ENCODE assay signal across 9 mouse cellular contexts in the genomic region with DNA sequence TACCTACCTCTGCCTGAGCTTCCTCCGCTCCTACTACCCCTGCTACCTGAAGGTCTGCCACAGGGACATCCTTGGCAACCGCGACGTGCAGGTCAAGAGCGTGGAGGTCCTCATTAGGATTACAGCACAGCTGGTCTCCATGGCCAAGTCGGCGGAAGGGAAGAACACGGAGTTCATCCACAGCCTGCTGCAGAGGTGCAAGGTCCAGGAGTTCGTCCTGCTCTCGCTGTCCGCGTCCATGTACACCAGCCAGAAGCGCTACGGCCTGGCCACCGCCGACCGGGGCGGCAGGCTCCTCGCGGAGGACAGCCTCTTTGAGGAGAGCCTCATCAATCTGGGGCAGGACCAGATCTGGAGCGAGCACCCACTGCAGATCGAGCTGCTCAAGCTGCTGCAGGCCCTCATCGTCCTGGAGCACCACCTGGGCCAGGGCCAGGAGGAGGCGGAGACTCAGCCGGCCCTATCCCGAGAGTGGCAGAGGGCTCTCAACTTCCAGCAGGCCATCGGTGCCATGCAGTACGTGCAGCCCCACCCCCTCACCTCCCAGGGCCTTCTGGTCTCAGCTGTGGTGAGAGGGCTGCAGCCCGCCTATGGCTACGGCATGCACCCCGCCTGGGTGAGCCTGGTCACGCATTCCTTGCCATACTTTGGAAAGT. TPM values are rescaled to one million over a fixed set of nuclear protein-coding genes. Genes with fewer than 3 reads are reported as not detected.
DNase-seq lines count a peak whose midpoint lies in the region; ATAC-seq and TF ChIP-seq lines count a peak whose summit lies in the region.
"Had no signal": no experiment of that assay in that cellular context is flagged by ENCODE, and none has a peak within 500 bp of the region (broad histone marks: within the 10 kb centered on the region; RNA-seq: fewer than 3 reads in every experiment).

No protein-coding gene starts in this region.

- 76% methylated on average over 32 of the region's 32 CpGs for WGBS in liver, embryonic 14.5 days (ENCODE audit: insufficient replicate concordance)
- 65% methylated on average over 32 of the region's 32 CpGs for WGBS in liver, embryonic 11.5 days
- WGBS in forebrain, embryonic 12.5 days = 69% methylated on average over 32 of the region's 32 CpGs

- ATAC-seq in liver, embryonic 14.5 days (ENCODE audit: insufficient read depth) = no peak
- ATAC-seq in liver, embryonic 11.5 days (replicated peaks; ENCODE audit: low FRiP score) = no peak
- no peak for ATAC-seq in forebrain, embryonic 12.5 days (ENCODE audit: low FRiP score)

- H3K4me3 ChIP-seq in liver, embryonic 14.5 days (ENCODE audit: insufficient read depth in 1 of 2, low read depth in 2 of 2, low read length in 2 of 2) = no peak overlapping the region
- no peak overlapping the region for H3K4me3 ChIP-seq in liver, embryonic 11.5 days (ENCODE audit: low read depth, low read length)
- no peak overlapping the region for H3K4me3 ChIP-seq in forebrain, embryonic 12.5 days (replicated peaks)

- DNase-seq in cerebellum, adult 9-11 months = peak; percentile 36
- DNase-seq in cerebellum, adult 11 months = no peak
- DNase-seq in liver, embryonic 14.5 days (ENCODE audit: low read depth in 3 of 3, low spot score in 3 of 3) = no peak
- no peak for DNase-seq in liver, embryonic 11.5 days (ENCODE audit: low spot score)
- DNase-seq in kidney, postnatal 10 days = peak; percentile 63
- DNase-seq in lung, postnatal 4 days = peak; percentile 68 to 82
- DNase-seq in urinary bladder, postnatal 14 days (ENCODE audit: low spot score) = no peak
- DNase-seq: thymus, postnatal 4 days had no signal

- no peak overlapping the region for H3K4me2 ChIP-seq in liver, embryonic 14.5 days (ENCODE audit: low read depth)
- H3K4me2 ChIP-seq in liver, embryonic 11.5 days = no peak overlapping the region
- no peak overlapping the region for H3K4me2 ChIP-seq in forebrain, embryonic 12.5 days

- no peak overlapping the region for H3K27ac ChIP-seq in liver, embryonic 14.5 days
- H3K27ac ChIP-seq in liver, embryonic 11.5 days (ENCODE audit: low read depth, low read length) = no peak overlapping the region
- no peak overlapping the region for H3K27ac ChIP-seq in forebrain, embryonic 12.5 days

- no peaks in the 10 kb centered on the region for H3K9me3 ChIP-seq in liver, embryonic 14.5 days (ENCODE audit: control insufficient read depth, low read length)
- no peaks in the 10 kb centered on the region for H3K9me3 ChIP-seq in liver, embryonic 11.5 days (ENCODE audit: control insufficient read depth, low read length)
- no peaks in the 10 kb centered on the region for H3K9me3 ChIP-seq in forebrain, embryonic 12.5 days

- peaks cover 14 to 16% of the 10 kb centered on the region in 2 experiments for H3K4me1 ChIP-seq in liver, embryonic 14.5 days (replicated peaks; ENCODE audit: control insufficient read depth in 2 of 2, insufficient read depth in 2 of 2, low read length in 1 of 2)
- peaks cover 7% of the 10 kb centered on the region for H3K4me1 ChIP-seq in liver, embryonic 11.5 days (replicated peaks; ENCODE audit: control insufficient read depth, insufficient read depth, low read length)
- H3K4me1 ChIP-seq in forebrain, embryonic 12.5 days = peaks cover 4% of the 10 kb centered on the region; the same call in 1 of the 2 replicates

- H3K36me3 ChIP-seq in liver, embryonic 14.5 days (replicated peaks; ENCODE audit: control insufficient read depth, insufficient read depth, low read depth) = no peaks in the 10 kb centered on the region
- no peaks in the 10 kb centered on the region; the same call in 1 of the 2 replicates for H3K36me3 ChIP-seq in liver, embryonic 11.5 days (ENCODE audit: control insufficient read depth, insufficient read depth, low read length)
- H3K36me3 ChIP-seq in forebrain, embryonic 12.5 days (replicated peaks) = peaks cover 24% of the 10 kb centered on the region

- no peak overlapping the region for H3K9ac ChIP-seq in liver, embryonic 14.5 days (replicated peaks)
- H3K9ac ChIP-seq in liver, embryonic 11.5 days (ENCODE audit: low read depth, low read length) = no peak overlapping the region
- no peak overlapping the region for H3K9ac ChIP-seq in forebrain, embryonic 12.5 days

- no peaks in the 10 kb centered on the region for H3K27me3 ChIP-seq in liver, embryonic 14.5 days (ENCODE audit: control insufficient read depth, insufficient read depth, low read length)
- no peaks in the 10 kb centered on the region for H3K27me3 ChIP-seq in liver, embryonic 11.5 days (replicated peaks; ENCODE audit: control insufficient read depth, insufficient read depth, low read length)
- no peaks in the 10 kb centered on the region for H3K27me3 ChIP-seq in forebrain, embryonic 12.5 days

- TF ChIP-seq EP300 in liver, embryonic 14.5 days (IDR thresholded peaks at IDR 0.05; ENCODE audit: low read depth) = no peak

- TF ChIP-seq CTCF in liver, embryonic 14.5 days (IDR thresholded peaks at IDR 0.05; ENCODE audit: low read depth) = 0 out of 2 replicates have a peak, but pooled peaks have one; percentile 6

RNA-seq across cellular contexts. Expression of gene Dop1b, which starts 58.7 kb away (rescaled TPM):
- polyA plus RNA-seq in liver, embryonic 14.5 days (2012; rRNA removed) = 11.8 and 13.4 TPM in 2 replicates
- 11.6 and 14.4 TPM in 2 replicates for polyA plus RNA-seq in liver, embryonic 14.5 days (2014; fragmentation: Nextera tagmentation; extraction: Ambion mirVana)
- 18.1 and 19.1 TPM in 2 replicates for polyA plus RNA-seq in liver, embryonic 11.5 days (2014; fragmentation: Nextera tagmentation; extraction: Ambion mirVana)
- 19.2 and 19.6 TPM in 2 replicates for polyA plus RNA-seq in forebrain, embryonic 12.5 days (2016; fragmentation: Nextera tagmentation; extraction: Ambion mirVana)

Comparison
In these comparisons a context has a peak if more than half of its experiments do, and no peak if none do; other contexts are left out.
1. DNase-seq: peak in cerebellum, adult 9-11 months (single experiment), kidney, postnatal 10 days (single experiment) and lung, postnatal 4 days (2 of 2); none in cerebellum, adult 11 months (single experiment), liver, embryonic 14.5 days (0 of 3), liver, embryonic 11.5 days (single experiment) and urinary bladder, postnatal 14 days (single experiment).